Mouse (Mus musculus) urinary bladder, adult 18-20 months (tissue): ENCODE measurements around the gene Heatr5a.

Experiments
- DNase-seq, 2 experiments: peaks; one replicate each; pipeline ENCODE4 v3.0.0; 2022; ENCODE audit warnings: low spot score in 2 of 2, mixed read lengths in 2 of 2

Gene Heatr5a

DNA sequence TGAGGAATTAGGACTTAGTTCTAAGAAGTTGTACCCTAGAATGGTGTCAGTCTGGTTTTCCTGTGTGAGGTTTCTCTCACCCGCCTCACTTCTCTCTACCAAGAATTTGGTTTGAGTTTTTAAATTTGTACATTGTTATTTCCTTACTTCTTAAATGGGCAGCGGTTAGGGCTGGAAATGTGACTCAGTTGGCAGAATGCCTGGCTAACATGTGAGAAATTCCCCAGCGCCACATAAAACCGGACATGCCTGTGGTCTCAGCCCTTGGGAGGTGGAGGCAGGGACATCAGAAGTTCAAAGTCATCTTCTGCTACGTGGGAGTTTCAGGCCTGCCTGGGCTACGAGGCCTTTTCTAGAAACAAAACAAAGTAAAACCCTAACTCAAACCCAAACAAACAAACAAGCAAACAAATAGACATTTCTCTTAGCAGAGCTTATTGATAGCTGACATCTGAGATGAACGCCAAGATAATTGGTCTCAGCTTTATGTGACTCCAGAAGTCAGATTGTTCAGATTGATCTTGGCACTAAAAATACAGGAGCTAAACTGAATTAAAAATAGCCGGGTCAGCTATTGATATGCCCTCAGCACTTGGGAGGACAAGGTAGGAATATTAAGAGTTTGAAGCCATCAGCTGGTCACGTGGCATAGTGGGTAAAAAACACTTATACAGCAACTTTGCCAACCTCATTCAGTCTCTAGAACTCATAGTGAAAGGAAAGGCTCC, 123.0 kb downstream of the Heatr5a start:
- DNase-seq, result peak in 1 of 2 experiments; percentile 70

DNA sequence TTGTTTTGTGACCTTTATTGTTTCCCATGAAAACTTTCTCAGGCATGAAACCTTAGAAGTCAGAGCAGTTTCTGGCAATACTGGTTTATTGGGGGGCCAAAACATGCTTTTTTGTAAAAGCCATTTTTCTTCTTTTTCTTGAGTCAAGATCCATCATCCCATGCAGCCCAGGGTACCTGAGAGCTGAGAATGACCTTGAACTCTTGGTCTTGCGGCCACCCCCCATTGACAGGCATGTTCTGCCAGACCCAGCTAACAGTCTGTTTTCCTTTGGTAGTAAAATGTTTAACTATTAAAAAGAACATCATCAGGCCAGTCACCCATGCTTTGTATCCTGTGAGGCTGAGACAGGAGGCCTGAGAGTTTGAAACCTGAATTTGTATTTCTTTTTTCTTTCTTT, 125.9 kb downstream of the Heatr5a start:
- no peak for DNase-seq

DNA sequence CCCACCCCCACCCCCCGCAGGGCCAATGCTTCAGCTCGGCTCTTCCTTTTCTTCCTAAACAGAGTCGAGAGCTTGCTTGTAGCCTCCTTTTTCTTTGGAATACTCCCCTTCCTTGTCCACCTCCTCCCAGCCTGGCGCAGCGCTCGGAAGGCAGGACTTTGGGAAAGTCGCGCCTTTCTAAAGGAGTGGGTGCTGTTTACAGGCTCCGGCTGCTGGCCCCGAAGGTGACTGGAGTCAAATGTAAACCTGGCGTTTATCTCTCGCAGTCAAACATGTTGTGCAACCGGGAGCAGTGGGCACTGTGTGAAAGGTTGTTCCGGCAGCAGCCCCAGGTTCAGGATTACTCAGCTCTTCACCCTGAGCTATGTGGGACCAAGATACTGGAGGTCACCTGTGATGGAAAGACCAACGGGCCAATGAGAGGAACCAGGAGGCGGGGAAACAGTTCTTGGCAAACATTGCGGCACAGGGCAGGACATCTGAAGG, 126.3 kb downstream of the Heatr5a start:
- peak; percentile 94 to 99 for DNase-seq

DNA sequence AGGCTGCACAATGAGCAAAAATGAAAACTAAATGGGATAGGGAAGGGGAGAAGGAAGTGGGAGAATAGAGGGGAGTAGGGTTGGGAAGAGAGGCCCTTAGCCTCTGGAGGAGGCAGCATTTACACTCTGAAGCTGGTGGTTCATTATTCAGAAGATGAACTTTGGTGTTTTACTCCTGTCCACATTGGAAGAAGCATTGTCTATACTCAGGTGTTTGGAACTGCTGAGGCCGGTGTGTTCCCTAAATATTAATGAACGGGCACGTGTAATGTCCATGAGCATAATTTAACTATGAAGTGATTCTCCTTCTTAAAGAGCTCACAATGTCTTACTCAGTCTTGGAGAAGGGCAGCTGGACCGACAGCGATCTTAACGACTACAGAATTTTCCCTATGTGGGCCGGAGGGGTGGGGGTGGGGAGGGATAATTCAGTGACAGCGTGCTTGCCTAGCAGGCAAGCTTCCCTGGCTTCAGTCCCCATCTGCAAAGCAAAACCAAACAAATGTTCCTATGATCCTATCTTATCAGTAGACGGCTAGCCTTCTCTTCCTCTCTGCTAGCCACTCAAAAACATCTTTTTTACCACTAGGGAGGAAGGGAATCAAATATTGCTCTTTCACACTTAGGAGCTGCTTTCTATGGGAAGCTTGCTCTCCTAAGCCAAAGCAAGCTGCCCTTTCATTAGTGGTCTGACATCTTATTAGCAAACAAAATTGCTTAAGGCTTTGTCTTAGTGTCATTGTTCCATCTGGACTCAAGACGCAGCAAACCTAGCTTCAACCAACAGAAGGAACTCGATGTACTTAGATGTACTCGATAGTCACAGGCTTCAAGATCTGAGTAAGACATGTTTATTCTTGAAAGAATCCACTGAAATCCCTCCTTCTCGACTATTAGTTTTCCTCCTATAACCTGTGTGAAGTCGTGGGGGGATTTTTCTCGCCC, 127.3 kb downstream of the Heatr5a start:
- no peak for DNase-seq

DNA sequence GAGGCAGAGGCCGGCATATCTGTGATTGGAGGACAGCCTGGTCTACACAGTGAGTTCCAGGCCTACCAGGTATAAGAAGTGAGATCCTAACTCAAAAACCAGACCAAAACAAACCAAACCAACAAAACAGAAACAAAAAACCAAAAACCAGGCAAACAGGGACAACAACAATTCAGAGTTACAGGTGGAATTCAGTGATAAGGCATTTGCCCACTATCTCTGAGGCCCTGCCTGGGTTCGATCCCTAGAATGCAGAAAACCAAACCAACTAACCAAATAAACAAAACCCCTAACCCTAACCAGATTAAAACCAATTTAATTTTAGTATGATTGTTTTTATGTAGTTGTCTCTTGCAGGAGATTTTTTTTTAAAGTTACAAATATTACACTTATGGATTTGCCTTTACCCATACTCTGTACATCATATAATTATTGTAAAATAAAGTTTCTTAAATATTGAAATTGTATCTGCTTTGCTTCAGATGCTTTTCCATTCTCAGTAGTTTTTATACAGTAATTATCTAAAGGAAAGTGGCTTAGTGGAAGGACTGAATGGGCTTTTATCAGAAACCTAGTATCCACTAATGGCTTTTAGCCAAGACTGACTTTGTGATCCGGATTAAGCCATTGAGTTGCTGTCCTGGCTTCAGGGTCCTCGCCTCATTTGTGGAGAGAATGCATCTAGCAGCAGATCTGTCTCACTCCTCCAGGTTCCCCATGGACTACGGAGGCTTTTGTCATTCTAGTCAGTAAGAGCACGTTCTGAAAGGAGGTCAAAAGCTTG, 128.8 kb downstream of the Heatr5a start:
- DNase-seq, result no peak

DNA sequence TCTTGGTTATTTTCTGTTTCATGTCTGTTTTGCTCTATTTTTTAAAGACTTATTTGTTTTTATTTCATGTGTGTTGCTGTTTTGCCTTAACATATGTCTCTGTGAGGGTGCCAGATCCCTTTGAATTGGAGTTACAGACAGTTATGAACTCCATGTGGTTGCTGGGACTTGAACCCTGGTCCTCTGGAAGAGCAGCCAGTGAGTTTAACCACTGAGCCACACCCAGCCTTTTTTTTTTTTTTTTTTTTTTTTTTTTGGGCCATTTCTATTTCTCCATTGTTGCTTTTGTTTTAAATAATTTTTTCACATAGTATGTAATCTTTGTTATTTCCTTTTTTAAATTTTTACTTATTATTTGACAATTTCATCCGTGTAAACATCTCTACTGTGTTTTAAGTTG, 131.3 kb downstream of the Heatr5a start:
- no peak for DNase-seq

DNA sequence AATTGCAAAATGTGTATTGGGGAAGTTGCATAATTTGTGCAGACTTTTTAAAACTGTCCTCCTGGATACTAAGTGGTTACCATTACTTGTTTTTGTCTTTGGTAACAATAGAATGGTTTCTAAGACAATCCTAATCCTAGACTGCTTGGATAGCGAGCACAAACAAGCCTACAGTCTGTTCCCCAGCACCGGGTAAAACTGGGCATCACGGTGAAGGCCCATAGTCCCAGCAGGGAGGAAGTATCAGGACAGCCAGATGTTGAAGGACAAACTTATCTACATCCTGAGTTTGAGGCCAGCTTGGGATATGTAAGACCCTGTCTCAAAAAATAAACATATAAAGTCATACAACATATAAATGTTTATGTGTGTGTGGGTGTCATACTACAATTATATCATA, 135.9 kb downstream of the Heatr5a start:
- DNase-seq, result no peak

DNA sequence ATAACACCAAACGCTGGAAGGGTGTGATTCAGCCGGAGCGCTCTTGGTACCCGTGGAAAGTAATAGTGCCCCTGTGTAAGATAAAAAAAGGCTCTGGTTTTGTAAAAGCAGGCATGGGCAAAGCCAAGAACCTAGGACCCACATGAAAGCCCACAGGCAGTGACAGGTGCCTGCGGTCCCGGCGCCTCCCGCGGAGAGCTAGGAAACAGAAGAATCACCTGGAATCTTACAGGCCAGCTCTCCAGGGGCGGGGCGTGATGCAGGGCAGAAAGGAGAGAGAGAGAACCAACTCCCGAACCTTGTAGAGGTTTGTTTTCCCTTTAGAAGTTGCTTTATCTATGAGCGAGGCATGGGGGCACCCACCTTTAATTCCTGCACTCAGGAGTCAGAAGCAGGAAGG, 139.2 kb downstream of the Heatr5a start:
- no peak for DNase-seq

DNA sequence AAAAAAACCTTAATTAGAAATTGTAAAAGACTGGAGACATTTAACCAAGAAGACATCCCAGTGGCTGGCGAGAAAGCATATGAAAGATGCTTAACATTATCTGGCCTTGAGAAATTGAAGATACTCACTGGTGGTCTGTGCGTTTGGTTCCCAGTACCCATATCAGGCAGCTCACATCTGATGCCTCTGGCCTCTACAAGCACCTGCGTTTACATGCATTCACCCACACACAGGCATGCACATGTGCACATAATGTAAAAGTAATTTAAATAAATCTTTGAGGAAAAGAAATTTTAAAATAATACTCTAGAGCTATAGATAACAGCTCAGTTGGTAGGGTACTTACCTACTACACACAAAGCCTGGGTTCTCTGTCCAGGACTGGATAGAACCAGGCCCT, 139.8 kb downstream of the Heatr5a start:
- DNase-seq, result no peak

DNA sequence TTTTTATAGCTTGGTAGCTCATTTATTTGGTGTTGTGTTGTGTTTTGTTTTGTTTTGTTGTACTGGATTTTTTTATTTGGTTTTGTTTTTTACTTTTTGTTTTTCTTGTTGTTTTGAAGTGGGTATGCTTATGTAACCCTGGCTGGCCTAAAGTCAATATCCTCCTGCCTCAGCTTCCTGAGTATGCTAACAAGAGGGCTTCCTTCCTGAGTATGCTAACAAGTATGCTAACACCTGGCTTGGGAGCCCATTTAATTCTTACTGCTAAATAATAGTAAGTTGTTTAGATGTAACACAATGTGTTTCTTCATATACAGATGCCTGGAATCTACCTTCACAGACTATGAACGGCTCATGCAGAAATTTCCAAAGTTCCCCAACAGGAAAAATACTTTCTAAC, 140.4 kb downstream of the Heatr5a start:
- no peak for DNase-seq

DNA sequence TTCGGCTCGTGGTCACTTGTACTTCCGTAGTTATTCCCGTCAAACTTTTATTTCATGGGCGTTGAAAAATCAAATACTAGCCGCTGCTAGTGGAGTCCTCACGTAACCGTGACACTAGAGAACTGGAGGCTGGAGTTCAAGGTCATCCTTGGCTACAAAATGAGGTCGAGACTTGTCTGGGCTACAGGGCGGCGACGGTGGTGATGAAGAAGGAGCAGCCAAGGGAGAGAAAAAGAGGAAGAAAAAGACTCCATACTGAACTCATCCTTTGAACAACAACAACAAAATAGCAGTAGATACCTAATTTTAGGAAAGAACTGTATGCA, 141.1 kb downstream of the Heatr5a start:
- no peak for DNase-seq

DNA sequence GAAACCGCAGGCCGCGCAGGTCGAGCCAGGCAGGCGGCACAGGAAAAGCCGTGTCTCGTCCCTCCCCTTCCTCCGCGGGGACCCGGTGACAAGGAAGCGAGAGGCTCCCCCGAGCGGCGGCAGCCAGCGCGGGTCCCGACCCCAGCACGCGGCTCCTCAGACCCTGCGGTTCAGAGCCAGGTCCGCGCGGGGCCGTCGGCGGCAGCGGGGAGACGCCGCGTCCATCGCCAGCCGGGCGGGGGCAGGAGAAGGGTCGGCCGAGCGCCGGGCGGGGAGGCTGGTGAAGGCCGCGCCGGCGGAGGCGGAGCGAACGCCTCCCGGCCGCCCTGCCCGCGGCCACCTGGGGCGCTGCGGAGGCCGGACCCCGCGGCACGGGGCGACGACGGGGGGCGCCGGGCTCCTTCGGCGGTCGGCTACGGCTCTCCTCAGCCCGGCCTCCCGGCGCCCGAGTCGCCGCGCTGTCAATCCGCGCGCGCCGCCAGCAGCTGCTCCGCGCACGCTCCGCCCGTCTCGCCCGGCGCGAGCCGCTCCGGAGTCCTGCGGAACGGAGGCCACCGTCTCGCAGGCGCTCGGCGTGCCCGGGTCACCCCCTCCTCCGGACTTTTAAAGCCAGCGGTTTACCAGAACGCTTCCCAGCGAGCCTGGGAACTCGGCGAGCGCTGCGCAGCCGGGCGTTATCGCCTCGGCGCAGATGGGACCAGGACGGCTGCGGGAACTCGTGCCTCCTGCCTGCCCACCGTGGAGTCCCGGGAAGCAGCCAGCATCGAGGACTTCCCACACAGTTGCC, 141.6 kb downstream of the Heatr5a start, which contains the start of gene Hectd1:
Gene Hectd1, minus strand, starts transcription at position 247 of the 787 bp plus-strand sequence.
- DNase-seq, result peak; percentile 73 to 76

DNA sequence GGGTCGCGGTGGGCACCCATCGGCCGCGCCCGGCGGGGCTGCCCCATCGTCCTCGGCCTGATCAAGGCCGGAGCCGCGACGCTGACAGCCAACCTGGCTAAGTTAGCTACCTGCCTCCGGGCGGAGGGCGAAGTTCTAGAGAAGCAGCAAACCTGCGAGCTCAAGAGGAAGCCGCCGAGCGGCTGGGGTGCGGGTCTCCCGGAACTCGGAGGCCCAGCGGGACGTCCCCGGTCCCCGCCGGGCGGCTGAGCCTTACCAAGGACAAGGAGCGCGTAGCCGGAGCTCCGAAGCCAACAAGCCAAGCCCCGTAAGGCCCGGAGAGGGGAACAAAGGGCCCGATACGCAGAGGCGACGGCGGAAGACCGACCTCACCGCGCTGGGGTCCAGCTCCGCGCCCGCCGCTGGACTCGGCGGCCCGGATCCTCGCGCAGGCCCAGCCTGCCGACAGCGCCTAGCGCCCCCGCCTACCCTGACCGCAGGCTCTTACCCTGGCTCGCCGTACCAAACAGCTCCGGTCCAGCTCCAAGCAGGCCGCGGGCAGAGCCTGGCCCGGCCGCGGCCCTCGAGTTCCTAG, 142.3 kb downstream of the Heatr5a start:
- DNase-seq, result peak; percentile 38 to 88

DNA sequence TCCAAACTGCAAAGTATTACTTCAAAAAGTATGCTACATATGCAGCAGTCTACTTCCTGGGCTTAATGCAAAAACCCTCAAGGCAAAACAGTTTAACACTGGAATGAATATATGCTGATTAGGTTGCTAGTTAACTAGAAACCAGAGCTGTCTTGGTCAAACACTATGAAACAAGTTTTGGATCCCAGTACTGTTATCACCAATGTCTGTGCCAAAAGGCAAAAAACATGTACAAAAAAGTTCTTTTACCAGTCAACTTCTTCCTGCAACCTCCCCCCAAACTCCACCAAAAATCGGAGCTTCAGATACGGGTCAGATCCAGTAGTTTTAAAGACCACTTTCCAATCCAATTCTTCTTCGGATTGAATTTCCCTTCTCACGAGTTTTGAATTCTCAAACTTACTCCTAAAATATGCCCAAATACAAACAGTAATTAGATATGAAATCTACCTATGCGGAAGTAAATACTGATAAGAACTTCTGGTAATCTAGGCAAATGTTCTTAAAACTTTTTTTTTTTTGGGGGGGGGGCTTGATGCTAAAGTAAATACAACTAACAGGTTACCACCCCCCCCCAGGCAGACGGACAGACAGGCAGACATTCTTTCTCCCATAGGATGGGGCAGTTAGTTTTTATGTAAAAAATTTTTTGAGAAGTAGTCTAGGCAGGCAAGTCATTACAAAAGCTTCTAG, 143.0 kb downstream of the Heatr5a start:
- no peak for DNase-seq
